ENCODE assay signal across 20 mouse cellular contexts in genomic region chr13:47124986-47125385, GRCm38 (mm10).
"Had no signal": no experiment of that assay in that cellular context is flagged by ENCODE, and none has a peak within 500 bp of the region (broad histone marks: within the 10 kb centered on the region; RNA-seq: fewer than 3 reads in every experiment).

No protein-coding gene starts in this region.

- H3K4me1 ChIP-seq: stomach, embryonic 15.5 days had no signal

- H3K9ac ChIP-seq: kidney, embryonic 15.5 days; limb, embryonic 13.5 days; liver, embryonic 13.5 days; lung, embryonic 14.5 days; midbrain, embryonic 12.5 days; midbrain, embryonic 15.5 days; neural tube, embryonic 12.5 days; neural tube, embryonic 15.5 days; stomach, embryonic 15.5 days had no signal

- H3K9me3 ChIP-seq: kidney, embryonic 15.5 days; limb, embryonic 10.5 days; limb, embryonic 13.5 days; liver, embryonic 13.5 days; midbrain, embryonic 12.5 days; midbrain, embryonic 15.5 days; neural tube, embryonic 12.5 days; neural tube, embryonic 15.5 days; stomach, embryonic 15.5 days had no signal

- H3K4me2 ChIP-seq: kidney, embryonic 15.5 days; limb, embryonic 13.5 days; liver, embryonic 13.5 days; lung, embryonic 14.5 days; midbrain, embryonic 12.5 days; midbrain, embryonic 15.5 days; neural tube, embryonic 12.5 days; neural tube, embryonic 15.5 days; stomach, embryonic 15.5 days had no signal

- H3K36me3 ChIP-seq: kidney, embryonic 15.5 days; limb, embryonic 10.5 days; limb, embryonic 13.5 days; liver, embryonic 13.5 days; midbrain, embryonic 12.5 days; midbrain, embryonic 15.5 days; neural tube, embryonic 12.5 days; neural tube, embryonic 15.5 days; stomach, embryonic 15.5 days had no signal

- H3K27ac ChIP-seq: kidney, embryonic 15.5 days; left cerebral cortex, adult 2 months; limb, embryonic 10.5 days; limb, embryonic 13.5 days; liver, embryonic 13.5 days; macrophage; midbrain, embryonic 12.5 days; midbrain, embryonic 15.5 days; neural tube, embryonic 12.5 days; neural tube, embryonic 15.5 days; stomach, embryonic 15.5 days had no signal

- DNase-seq: kidney, postnatal 10 days; kidney, postnatal 36 days; layer of hippocampus, postnatal 36 days; liver; liver, embryonic 13.5 days; lung, embryonic 14.5 days; right cerebral cortex, postnatal 25 days; spleen, adult 18-20 months; thymus, postnatal 25 days had no signal

- H3K4me3 ChIP-seq: kidney, embryonic 15.5 days; left cerebral cortex, adult 2 months; limb, embryonic 10.5 days; limb, embryonic 13.5 days; liver, embryonic 13.5 days; midbrain, embryonic 12.5 days; midbrain, embryonic 15.5 days; neural tube, embryonic 12.5 days; neural tube, embryonic 15.5 days; stomach, embryonic 15.5 days had no signal

- ATAC-seq: lung, postnatal 0 days; midbrain, embryonic 15.5 days had no signal
